Mouse (Mus musculus): ENCODE measurements around the gene Adh5.

Adh5 gene

DNA sequence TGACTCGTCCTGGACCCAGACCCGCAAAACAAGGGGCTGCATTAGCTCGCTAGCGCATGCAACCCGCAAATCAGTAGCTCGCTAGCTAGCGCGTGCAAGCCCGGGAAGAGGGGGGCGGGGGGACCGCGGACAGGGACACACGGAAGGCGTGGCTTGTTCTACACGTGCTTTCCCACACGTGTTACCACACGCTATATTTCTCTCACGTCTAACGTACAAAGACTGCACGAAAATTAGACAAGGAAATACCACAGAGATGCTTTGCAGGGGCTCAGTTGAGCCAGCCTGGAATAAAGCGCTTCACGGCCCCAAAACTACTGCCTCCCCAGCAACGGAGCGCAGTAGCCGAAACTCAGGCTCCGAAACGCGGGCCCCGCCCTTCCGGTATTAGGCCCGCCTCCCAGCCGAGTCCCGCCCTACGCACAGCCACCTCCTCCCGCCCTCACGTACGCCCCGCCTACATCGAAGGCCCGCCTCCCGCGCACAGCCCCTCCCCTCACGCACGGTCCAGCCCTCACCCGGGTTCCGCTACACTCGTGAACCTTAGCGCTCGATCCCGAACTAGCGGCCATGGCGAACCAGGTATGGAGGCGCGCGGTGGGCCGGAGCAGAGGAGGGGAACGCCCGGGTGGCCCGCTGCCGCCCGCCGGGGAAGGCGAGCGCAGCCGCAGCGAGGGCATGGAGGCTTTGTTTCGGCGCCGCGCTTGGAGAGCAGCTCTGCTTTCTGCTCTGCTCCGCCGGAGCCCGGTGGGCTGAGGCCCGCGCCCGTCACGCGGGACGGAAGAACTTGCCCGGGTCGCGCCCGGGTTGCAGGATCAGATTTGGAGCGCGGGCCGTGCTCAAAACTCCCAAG, at the start of gene Adh5:
Adh5 (plus strand) TSS at position 482 of the 853 bp plus-strand sequence.
- peak; percentile 88 to 90 for DNase-seq (ENCODE audit: low spot score in 2 of 2)

DNA sequence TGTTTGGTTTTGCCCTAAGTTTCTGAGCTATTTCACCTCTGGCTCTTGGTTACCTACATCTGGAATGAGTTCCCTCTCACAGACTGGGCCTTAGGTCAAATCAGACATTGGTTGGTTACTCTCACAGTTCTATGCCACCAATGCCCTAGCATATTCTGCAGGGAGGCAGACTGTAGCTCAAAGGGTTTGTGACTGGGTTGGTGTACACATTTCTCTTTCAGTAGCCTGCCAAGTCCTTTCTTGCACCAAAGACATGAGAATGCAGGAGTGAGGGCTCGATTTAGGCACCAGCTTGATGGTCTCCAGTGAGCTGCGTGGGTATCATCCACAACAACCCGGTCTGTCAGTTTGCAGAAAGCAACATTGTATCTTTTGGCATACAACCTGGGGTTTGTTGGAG, 38.0 kb upstream of the Adh5 start:
- peak in 1 of 2 experiments; percentile 1 for DNase-seq (ENCODE audit: low spot score in 2 of 2)

DNA sequence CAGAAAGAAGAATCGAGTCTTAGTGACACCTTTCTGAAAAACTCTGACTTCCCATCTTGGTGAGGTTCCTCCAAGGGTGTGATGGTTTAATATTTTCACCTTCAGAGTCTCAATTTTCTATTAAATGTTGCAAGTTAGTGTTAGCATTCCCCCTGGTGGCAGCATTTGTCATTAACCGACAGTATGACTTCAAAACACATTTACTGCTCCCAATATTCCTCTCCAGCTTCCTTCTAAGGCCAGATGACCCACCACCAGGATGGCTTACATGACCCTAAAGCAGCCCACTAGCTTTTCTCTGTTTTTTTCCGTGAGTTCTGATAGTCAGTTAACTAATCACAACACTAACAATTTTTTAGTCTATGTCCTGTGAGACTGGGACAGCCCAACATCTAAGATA, 37.6 kb upstream of the Adh5 start:
- DNase-seq (ENCODE audit: low spot score in 2 of 2) = peak in 1 of 2 experiments; percentile 54

GRCm38 (mm10) chr3:138405840-138406239, 37.1 kb upstream of the Adh5 start:
- no peak for DNase-seq (ENCODE audit: low spot score in 2 of 2)

GRCm38 (mm10) chr3:138407920-138408319, 35.0 kb upstream of the Adh5 start:
- DNase-seq (ENCODE audit: low spot score in 2 of 2) = no peak

DNA sequence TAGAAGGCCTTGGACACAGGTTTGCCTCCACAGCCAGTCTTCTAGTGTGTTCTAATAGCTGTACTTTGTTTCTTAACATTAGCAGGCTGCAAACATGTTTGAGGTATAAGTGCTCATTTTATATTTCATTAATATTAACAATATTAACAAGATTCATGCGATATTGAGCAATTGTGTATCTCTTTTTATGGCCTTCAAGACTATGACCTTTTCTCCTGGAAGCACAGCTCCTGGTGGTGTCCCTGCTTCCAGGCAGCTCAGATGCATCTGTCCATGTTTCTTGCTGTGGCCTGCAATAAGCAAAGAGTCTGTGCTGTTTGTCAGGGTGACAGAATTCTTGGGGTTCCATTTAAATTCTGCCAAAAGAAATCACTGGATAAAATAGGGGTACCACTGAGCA, 33.3 kb upstream of the Adh5 start:
- DNase-seq (ENCODE audit: low spot score in 2 of 2) = no peak

GRCm38 (mm10) chr3:138410211-138410610, 32.7 kb upstream of the Adh5 start:
- DNase-seq (ENCODE audit: low spot score in 2 of 2) = no peak

GRCm38 (mm10) chr3:138415121-138415690, 27.7 kb upstream of the Adh5 start, which contains the start of gene Adh4:
Gene Adh4, plus strand, starts transcription at chr3:138415466.
- no peak for DNase-seq (ENCODE audit: low spot score in 2 of 2)

GRCm38 (mm10) chr3:138419369-138419768, 23.5 kb upstream of the Adh5 start:
- no peak for DNase-seq (ENCODE audit: low spot score in 2 of 2)

DNA sequence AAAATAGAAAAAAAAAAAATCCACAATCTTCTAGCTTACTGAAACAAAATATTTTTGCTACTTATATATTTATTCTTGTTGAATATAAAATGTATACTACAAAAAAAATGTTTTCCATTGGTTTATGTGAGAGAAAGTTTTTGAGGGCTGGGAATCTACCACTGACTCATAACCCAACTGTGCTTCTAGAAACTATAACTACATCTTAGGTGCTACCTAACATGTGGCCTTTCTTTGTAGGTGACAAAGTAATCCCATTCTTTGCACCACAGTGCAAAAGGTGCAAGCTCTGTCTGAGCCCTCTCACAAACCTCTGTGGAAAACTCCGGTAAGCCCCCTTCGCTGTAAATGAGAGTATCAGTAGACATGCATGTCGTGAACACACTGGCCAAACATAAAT, 22.5 kb upstream of the Adh5 start:
- no peak for DNase-seq (ENCODE audit: low spot score in 2 of 2)

DNA sequence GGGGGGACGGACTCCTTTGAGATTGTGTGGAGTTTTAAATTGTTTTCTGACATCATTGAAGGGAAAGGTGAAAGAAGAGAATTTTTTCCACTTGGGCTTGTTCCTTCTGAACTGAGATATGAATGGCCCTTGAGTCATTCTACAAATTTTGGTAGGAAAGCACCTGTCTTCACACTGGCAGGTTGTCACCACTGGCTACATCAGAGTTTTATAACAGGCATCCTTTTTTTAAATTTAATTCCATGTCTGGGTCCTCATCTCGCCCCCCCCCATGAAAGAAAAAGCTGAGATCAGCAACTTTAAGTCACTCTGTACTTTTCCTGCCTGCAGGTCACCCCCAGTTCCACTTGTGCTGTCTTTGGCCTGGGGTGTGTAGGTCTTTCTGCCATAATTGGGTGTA, 19.2 kb upstream of the Adh5 start:
- DNase-seq (ENCODE audit: low spot score in 2 of 2) = no peak

GRCm38 (mm10) chr3:138424247-138424646, 18.6 kb upstream of the Adh5 start:
- no peak for DNase-seq (ENCODE audit: low spot score in 2 of 2)

GRCm38 (mm10) chr3:138430360-138430976, 12.4 kb upstream of the Adh5 start:
- no peak for DNase-seq (ENCODE audit: low spot score in 2 of 2)

DNA sequence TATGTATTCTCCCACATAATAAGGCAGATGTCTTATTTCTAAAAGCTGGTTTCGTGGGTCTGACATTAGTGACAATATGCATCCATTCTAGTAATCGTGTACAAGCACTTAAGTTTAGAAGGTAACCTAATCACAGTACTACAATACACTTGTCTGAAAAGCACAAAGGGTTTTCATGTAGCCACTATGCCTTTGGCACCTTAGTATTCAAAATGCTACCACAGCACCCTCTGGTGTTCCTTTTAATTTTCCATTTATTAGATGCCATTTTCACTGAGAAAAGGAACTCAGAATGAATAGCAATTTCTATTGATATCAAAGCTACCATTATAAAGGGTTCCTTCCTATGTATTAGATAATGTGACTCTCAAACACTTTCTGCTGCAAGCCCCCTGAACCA, 11.1 kb upstream of the Adh5 start:
- DNase-seq (ENCODE audit: low spot score in 2 of 2) = peak in 1 of 2 experiments; percentile 14

DNA sequence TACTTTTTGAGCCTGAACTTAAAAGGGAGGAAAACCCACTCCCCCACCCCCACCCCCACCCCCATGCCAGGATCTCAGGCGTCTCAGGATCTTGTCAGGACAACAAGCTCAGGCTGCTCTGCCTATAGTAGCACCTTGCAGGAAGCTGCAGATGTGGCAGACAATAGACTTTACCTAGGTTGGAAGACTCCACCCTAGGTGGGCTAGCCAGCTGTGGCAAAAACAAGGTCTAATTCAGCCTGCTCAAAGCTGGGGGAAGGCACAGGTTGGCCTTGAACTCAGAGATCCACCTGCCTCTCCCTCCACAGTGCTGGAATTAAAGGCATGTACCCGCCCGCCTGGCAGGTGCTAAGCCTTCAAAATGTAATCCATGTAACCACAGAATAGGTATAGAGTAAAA, 4.2 kb upstream of the Adh5 start:
- no peak for DNase-seq (ENCODE audit: low spot score in 2 of 2)

DNA sequence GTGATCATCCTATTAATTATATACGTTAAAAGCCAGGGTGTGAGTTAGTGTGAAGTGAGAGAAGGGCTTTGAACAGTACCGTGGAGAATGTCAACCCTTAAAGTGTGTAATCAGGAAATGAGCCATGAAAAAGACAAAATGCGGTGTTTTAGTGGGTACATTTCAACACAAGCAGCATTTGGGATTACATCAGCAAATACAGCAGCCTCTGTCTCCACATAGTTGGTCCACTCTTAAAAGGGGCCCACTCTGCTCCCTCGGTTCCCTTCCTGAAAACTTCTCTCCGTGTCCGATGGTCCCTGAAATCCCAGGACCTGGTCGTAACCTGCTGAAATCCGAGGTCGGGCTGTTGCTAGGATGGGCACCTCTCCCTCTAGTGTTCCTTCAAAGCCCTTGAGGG, 690 bp upstream of the Adh5 start:
- DNase-seq (ENCODE audit: low spot score in 2 of 2) = no peak

GRCm38 (mm10) chr3:138443465-138443771, 525 bp downstream of the Adh5 start:
- no peak for DNase-seq (ENCODE audit: low spot score in 2 of 2)

- DNase-seq (ENCODE audit: low spot score in 2 of 2) = no peak
Measured at GRCm38 (mm10) chr3:138448077-138448860, 5.4 kb downstream of the Adh5 start.

GRCm38 (mm10) chr3:138452169-138452568, 9.3 kb downstream of the Adh5 start:
- no peak for DNase-seq (ENCODE audit: low spot score in 2 of 2)

GRCm38 (mm10) chr3:138454234-138454633, 11.3 kb downstream of the Adh5 start:
- no peak for DNase-seq (ENCODE audit: low spot score in 2 of 2)

DNA sequence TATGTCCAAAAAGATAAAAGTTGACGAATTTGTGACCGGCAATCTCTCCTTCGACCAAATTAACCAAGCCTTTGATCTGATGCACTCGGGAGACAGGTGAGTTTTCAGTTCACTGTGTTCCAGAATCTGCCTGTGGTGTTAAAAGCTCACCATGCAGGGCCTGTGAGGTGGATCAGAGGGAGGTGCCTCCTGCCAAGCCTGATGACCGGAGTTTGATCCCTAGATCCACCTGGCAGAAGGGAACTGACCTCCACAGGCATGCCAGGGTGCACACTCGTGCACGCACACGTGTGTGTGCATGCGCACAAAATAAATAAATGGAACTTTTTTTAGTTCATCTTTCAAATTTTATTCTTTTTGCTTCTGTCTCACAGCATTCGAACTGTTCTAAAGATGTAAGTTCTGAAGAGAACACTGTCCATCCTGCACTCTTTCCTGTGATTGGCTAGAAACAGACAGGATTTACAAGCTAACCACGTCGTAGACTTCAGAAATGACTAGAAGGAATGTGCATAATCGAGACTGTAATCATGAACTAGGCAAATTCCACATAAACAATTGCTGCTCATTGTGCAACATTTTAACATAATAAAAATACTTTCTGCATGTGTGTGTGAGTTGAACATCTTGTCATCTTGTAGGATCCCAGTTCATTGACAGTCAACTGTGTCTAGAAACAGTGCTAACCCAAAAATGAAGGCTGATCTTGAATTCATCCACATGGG, 12.0 kb downstream of the Adh5 start:
- no peak for DNase-seq (ENCODE audit: low spot score in 2 of 2)

DNA sequence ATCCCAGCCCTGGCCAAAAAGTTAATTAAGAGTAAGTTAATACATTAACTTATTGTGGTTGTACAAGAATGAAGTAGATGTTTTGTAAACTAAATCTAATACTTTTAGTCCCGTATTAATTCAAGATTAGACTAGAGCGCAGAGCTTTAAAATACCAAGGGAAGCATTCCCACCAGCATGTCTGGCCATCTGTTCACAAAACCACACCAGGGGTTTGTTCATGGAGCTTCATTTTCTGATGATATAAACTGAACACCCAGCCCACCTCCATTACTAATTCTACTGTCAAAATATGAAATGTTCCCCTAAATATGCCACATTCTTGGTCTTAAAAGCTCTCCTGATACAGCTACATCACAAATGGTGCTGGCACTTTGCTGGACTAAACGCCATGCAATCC, 15.5 kb downstream of the Adh5 start:
- no peak for DNase-seq (ENCODE audit: low spot score in 2 of 2)
